Mouse (Mus musculus) forebrain, embryonic 13.5 days (tissue): ENCODE measurements at regions not wholly inside any gene's neighbourhood (a gene's known extent, or its start where the extent isn't known, plus 50 kb on each side); places are given as distances from the start of the nearest gene placed in this dataset.

ENCODE experiments used
- ATAC-seq: fragments of 200-750 bp; cut with Nextera tagmentation; 2 replicates; pipeline ENCODE4 v1.8.0; 2017
- H3K27ac ChIP-seq: fragments of 300-500 bp; sonication (generic); 2 replicates; pipeline ENCODE4 v1.5.1; 2015; ENCODE audit warnings: inconsistent platforms, mild to moderate bottlenecking, moderate library complexity
- H3K27me3 ChIP-seq: fragments of 300-500 bp; sonication (generic); 2 replicates; pipeline ENCODE4 v1.6.1; 2015; ENCODE audit warnings: mild to moderate bottlenecking, inconsistent platforms
- H3K36me3 ChIP-seq: fragments of 300-500 bp; sonication (generic); 2 replicates; pipeline ENCODE4 v1.6.1; 2015; ENCODE audit warnings: mild to moderate bottlenecking, inconsistent platforms; ENCODE audit not compliant: poor library complexity, severe bottlenecking
- H3K4me1 ChIP-seq: fragments of 300-500 bp; sonication (generic); 2 replicates; pipeline ENCODE4 v1.6.1; 2015; ENCODE audit warnings: inconsistent platforms
- H3K4me2 ChIP-seq: fragments of 300-500 bp; sonication (generic); 2 replicates; pipeline ENCODE4 v1.6.1; 2015; ENCODE audit warnings: inconsistent platforms, mild to moderate bottlenecking, moderate library complexity
- H3K4me3 ChIP-seq: fragments of 300-500 bp; sonication (generic); 2 replicates; pipeline ENCODE4 v1.5.1; 2015; ENCODE audit warnings: mild to moderate bottlenecking, inconsistent platforms
- H3K9ac ChIP-seq: fragments of 300-500 bp; sonication (generic); 2 replicates; pipeline ENCODE4 v1.6.1; 2015; ENCODE audit warnings: mild to moderate bottlenecking, inconsistent platforms
- H3K9me3 ChIP-seq: fragments of 300-500 bp; sonication (generic); replicated peaks from 2 replicates; pipeline ENCODE4 v1.6.1; 2016; ENCODE audit warnings: inconsistent platforms
- WGBS: fragments of 180-500 bp; shearing (Covaris S2); methylation state at CpG from one replicate; pipeline ENCODE4 v1.1.7; 2015; 5-methylcytosine and 5-hydroxymethylcytosine counted together

- H3K36me3 ChIP-seq: no peaks in the 10 kb centered on the region
- peak; percentile 84 for ATAC-seq
- no peaks in the 10 kb centered on the region for H3K9me3 ChIP-seq
- H3K9ac ChIP-seq: no peak overlapping the region
- no peak overlapping the region for H3K4me2 ChIP-seq
- WGBS: 0% methylated on average over 3 of the region's 3 CpGs
- H3K4me1 ChIP-seq: peaks cover 10% of the 10 kb centered on the region
- 0 out of 2 replicates have a peak, but pooled peaks cover 6% of the 10 kb centered on the region for H3K27me3 ChIP-seq
- H3K27ac ChIP-seq: no peak overlapping the region
- no peak overlapping the region for H3K4me3 ChIP-seq
Observed at GRCm38 (mm10) chr10:98748856-98749583, 165.2 kb upstream of the Atp2b1 start.

- Histone ChIP-seq H3K9ac (no peak overlapping the region), H3K4me3 (no peak overlapping the region), H3K9me3 (no peaks in the 10 kb centered on the region), H3K36me3 (no peaks in the 10 kb centered on the region), H3K4me1 (peaks cover 10% of the 10 kb centered on the region), H3K27ac (no peak overlapping the region), H3K4me2 (no peak overlapping the region), H3K27me3 (0 out of 2 replicates have a peak, but pooled peaks cover 6% of the 10 kb centered on the region)
- 40% methylated on average over 4 of the region's 4 CpGs for WGBS
- ATAC-seq: peak; percentile 73; the same call in 1 of the 2 replicates
Observed at GRCm38 (mm10) chr10:98749584-98749947, 164.6 kb upstream of the Atp2b1 start.

- H3K27me3 ChIP-seq: 0 out of 2 replicates have a peak, but pooled peaks cover 6% of the 10 kb centered on the region
- H3K27ac ChIP-seq: no peak overlapping the region
- no peak overlapping the region for H3K4me3 ChIP-seq
- WGBS: 57% methylated on average over 11 of the region's 11 CpGs
- no peak overlapping the region for H3K4me2 ChIP-seq
- peaks cover 10% of the 10 kb centered on the region for H3K4me1 ChIP-seq
- no peaks in the 10 kb centered on the region for H3K36me3 ChIP-seq
- no peak overlapping the region for H3K9ac ChIP-seq
- ATAC-seq: peak; percentile 58; the same call in 1 of the 2 replicates
- H3K9me3 ChIP-seq: no peaks in the 10 kb centered on the region
Observed at GRCm38 (mm10) chr10:98751376-98752058, 162.7 kb upstream of the Atp2b1 start.

- Histone ChIP-seq H3K9ac (no peak overlapping the region), H3K4me2 (no peak overlapping the region), H3K27ac (no peak overlapping the region), H3K27me3 (no peaks in the 10 kb centered on the region), H3K4me3 (no peak overlapping the region), H3K36me3 (no peaks in the 10 kb centered on the region), H3K4me1 (0 out of 2 replicates have a peak, but pooled peaks cover under 1% of the 10 kb centered on the region), H3K9me3 (0 out of 2 replicates have a peak, but pooled peaks cover 5% of the 10 kb centered on the region)
- ATAC-seq: no peak
Observed at GRCm38 (mm10) chr10:98761080-98761479, 153.1 kb upstream of the Atp2b1 start.

- Histone ChIP-seq H3K4me1 (0 out of 2 replicates have a peak, but pooled peaks cover 3% of the 10 kb centered on the region), H3K4me3 (no peak overlapping the region), H3K27me3 (no peaks in the 10 kb centered on the region), H3K9ac (no peak overlapping the region), H3K4me2 (no peak overlapping the region), H3K9me3 (0 out of 2 replicates have a peak, but pooled peaks cover 5% of the 10 kb centered on the region), H3K27ac (no peak overlapping the region), H3K36me3 (no peaks in the 10 kb centered on the region)
- 71% methylated on average over 11 of the region's 11 CpGs for WGBS
- ATAC-seq: no peak
Observed at GRCm38 (mm10) chr10:98765786-98766419, 148.3 kb upstream of the Atp2b1 start.

GRCm38 (mm10) chr10:98779783-98780182, 134.4 kb upstream of the Atp2b1 start:
- WGBS: 82% methylated on average over 1 of the region's 1 CpGs
- no peak for ATAC-seq

GRCm38 (mm10) chr10:98780938-98781337, 133.3 kb upstream of the Atp2b1 start:
- Histone ChIP-seq H3K9me3 (no peaks in the 10 kb centered on the region), H3K4me3 (no peak overlapping the region), H3K9ac (no peak overlapping the region), H3K27ac (no peak overlapping the region), H3K4me2 (no peak overlapping the region), H3K27me3 (no peaks in the 10 kb centered on the region), H3K36me3 (no peaks in the 10 kb centered on the region), H3K4me1 (no peaks in the 10 kb centered on the region)
- ATAC-seq: no peak
- 91% methylated on average over 5 of the region's 5 CpGs for WGBS

More at GRCm38 (mm10) chr10:98779783-98780182, 134.4 kb upstream of the Atp2b1 start:
- Histone ChIP-seq H3K36me3 (no peaks in the 10 kb centered on the region), H3K9me3 (no peaks in the 10 kb centered on the region), H3K27me3 (no peaks in the 10 kb centered on the region), H3K27ac (no peak overlapping the region), H3K4me1 (no peaks in the 10 kb centered on the region), H3K4me3 (no peak overlapping the region), H3K9ac (no peak overlapping the region), H3K4me2 (no peak overlapping the region)

GRCm38 (mm10) chr10:98781888-98782351, 132.3 kb upstream of the Atp2b1 start:
- Histone ChIP-seq H3K4me1 (no peaks in the 10 kb centered on the region), H3K27me3 (no peaks in the 10 kb centered on the region), H3K36me3 (no peaks in the 10 kb centered on the region), H3K9ac (no peak overlapping the region), H3K9me3 (no peaks in the 10 kb centered on the region), H3K4me2 (no peak overlapping the region), H3K4me3 (no peak overlapping the region), H3K27ac (no peak overlapping the region)
- WGBS: 27% methylated on average over 3 of the region's 3 CpGs
- no peak for ATAC-seq

- WGBS: 93% methylated on average over 1 of the region's 1 CpGs
- Histone ChIP-seq H3K4me3 (no peak overlapping the region), H3K4me2 (no peak overlapping the region), H3K9ac (no peak overlapping the region), H3K27ac (no peak overlapping the region), H3K27me3 (no peaks in the 10 kb centered on the region), H3K36me3 (no peaks in the 10 kb centered on the region), H3K9me3 (no peaks in the 10 kb centered on the region), H3K4me1 (no peaks in the 10 kb centered on the region)
- ATAC-seq: no peak
Observed at GRCm38 (mm10) chr10:98785411-98785810, 128.8 kb upstream of the Atp2b1 start.

GRCm38 (mm10) chr10:98786089-98786488, 128.1 kb upstream of the Atp2b1 start:
- ATAC-seq: no peak
- Histone ChIP-seq H3K9me3 (no peaks in the 10 kb centered on the region), H3K4me1 (no peaks in the 10 kb centered on the region), H3K27me3 (no peaks in the 10 kb centered on the region), H3K36me3 (no peaks in the 10 kb centered on the region), H3K9ac (no peak overlapping the region), H3K4me3 (no peak overlapping the region), H3K27ac (no peak overlapping the region), H3K4me2 (no peak overlapping the region)
- 81% methylated on average over 4 of the region's 4 CpGs for WGBS

GRCm38 (mm10) chr10:98789763-98790162, 124.4 kb upstream of the Atp2b1 start:
- Histone ChIP-seq H3K9ac (no peak overlapping the region), H3K4me2 (no peak overlapping the region), H3K4me1 (no peaks in the 10 kb centered on the region), H3K9me3 (no peaks in the 10 kb centered on the region), H3K4me3 (no peak overlapping the region), H3K27ac (no peak overlapping the region), H3K36me3 (no peaks in the 10 kb centered on the region), H3K27me3 (no peaks in the 10 kb centered on the region)
- ATAC-seq: no peak
- WGBS: 96% methylated on average over 9 of the region's 9 CpGs

GRCm38 (mm10) chr10:98790456-98790855, 123.8 kb upstream of the Atp2b1 start:
- H3K9ac ChIP-seq: no peak overlapping the region
- no peaks in the 10 kb centered on the region for H3K27me3 ChIP-seq
- H3K4me3 ChIP-seq: no peak overlapping the region
- H3K9me3 ChIP-seq: no peaks in the 10 kb centered on the region
- 94% methylated on average over 3 of the region's 3 CpGs for WGBS
- H3K4me1 ChIP-seq: no peaks in the 10 kb centered on the region
- no peak for ATAC-seq
- no peaks in the 10 kb centered on the region for H3K36me3 ChIP-seq
- H3K4me2 ChIP-seq: no peak overlapping the region
- no peak overlapping the region for H3K27ac ChIP-seq
